Mouse (Mus musculus): ENCODE data around the gene Pnpla7.
"Not testable (repeated sequence)": the region's sequence is repeated elsewhere in the genome, so short reads cannot be mapped to it uniquely, and the experiment has no call there.

Pnpla7 gene

DNA sequence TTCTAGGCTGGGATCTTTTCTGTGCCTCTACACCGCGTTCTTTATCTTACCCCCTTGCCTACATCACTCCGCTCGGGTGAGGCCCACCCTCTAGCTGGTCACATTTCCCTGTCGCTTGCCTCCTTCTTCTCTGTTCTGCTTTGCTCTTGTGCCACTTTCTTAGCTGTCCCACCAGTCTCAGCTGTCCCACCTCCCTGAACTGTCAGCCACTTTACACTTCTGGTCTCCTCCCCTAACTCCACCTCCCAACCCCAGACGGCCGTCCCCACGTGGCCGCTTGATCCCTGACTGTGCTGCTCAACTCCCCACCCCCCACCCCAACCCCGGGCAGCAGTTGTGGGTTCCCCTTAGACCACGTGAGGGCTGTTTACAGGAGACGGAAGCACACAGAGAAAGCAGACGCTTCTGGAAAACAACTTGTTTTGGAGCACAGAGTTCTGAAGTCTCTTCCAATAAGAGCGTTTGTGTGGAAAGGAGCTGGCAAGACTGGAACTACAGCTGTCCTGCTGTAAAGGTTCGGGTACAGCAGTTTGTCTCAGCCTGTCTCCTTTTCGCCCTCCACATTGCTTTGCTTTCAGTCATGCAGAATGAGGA is at the start of gene Pnpla7:
TSS of gene Pnpla7 (plus strand) at position 330 of the 594 bp plus-strand sequence.
- peak; percentile 65 for DNase-seq (ENCODE audit: low spot score in 2 of 2)

DNA sequence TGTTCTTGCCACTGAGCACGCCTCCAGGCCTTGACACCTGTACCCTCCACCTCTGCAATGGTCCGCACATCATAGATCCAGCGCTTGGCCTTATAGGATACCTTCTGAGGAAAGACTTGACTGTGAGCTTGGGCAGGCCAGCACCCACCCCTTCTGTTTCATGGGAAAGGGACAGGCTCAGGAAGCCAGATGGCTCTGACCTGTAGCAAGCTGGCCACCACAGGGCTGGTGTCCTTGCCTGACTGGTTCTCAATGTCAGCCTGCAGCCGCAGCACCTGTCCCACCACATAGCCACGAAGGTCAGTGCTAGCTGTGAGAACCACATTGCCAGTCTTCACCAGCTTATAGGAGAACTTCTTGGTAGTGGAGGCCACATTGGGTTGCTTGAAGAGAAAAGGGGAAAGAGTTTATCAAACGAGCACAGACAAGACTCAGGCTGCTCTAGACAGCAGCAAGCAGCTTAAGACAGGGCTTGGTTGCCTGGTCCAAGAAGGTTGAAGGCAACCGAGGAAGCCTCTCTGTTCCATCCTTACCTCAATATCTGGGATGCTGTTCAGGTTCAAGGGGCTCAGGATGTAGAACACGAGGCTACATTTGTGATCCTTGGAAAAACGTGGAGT is 49.4 kb upstream of the Pnpla7 start:
- DNase-seq (ENCODE audit: low spot score in 2 of 2) = no peak

DNA sequence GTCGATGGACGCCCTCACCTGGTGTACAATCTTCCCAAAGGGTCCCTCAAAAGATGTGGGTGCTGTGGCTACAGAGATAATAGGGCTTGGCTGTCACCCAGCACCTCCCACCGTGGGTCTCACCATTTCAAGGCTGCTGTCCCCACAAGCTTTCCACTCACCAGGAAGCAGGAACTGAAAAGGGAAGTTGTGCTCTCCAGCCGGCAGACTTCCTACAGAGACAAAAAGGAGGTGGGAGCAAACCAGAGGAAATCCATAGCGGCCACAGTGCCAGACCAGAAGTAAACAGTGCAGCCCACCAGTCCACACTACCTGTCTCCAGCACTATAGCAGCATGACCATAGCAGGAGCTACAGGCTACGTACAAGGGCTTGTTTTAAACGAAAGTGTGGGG is 48.9 kb upstream of the Pnpla7 start:
- no peak for DNase-seq (ENCODE audit: low spot score in 2 of 2)

DNA sequence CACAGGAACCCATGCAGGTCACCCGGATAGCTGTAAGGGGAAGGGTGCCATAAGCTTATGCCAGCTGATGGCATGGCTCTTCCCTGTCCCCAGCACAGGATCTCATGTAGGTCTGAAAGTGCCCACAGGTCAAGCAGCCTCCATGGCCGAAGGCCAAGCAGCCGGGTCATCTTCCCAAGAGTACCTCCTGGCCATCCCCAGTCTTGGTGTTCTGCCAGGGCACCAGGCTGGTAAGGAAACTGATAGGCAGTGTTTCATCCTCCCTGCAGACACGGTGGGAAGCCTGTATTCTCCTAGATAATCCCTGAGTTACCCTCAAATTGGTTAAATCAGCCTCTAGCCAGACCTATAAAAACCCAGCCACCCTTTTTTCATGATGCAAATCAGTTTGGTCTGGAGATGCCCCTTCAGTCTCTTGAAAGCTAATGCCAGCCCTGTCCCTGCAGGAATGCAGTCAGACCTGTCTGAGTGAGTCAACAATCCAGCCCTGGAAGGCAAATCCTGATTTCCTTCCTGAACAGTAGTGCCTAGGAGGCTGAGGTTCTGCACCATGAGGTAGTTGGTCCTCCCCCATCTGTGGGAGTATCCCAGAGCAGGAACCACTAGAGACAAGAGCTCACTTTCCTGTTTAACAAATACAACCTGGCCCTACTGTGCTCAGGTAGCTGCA is 47.9 kb upstream of the Pnpla7 start:
- DNase-seq (ENCODE audit: low spot score in 2 of 2) = no peak

DNA sequence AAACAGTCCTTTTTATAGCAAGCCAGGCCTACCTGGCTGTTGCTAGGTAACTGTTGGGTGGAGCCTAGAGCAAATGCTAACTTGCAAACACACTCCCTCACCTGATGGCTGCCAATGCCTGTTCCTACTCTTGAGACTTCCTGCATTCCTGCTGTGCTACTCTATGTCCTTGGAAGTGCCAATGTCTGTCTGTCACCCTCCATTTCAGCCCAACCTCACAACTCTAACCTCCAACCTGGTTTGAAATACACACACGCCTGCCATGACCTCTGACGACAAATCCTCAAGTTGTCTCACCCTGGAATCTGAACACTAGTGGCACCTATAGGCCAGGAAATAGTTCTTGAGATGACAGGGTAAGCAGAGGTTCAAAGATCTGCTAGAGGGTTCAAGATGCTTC is 46.7 kb upstream of the Pnpla7 start:
- no peak for DNase-seq (ENCODE audit: low spot score in 2 of 2)

DNA sequence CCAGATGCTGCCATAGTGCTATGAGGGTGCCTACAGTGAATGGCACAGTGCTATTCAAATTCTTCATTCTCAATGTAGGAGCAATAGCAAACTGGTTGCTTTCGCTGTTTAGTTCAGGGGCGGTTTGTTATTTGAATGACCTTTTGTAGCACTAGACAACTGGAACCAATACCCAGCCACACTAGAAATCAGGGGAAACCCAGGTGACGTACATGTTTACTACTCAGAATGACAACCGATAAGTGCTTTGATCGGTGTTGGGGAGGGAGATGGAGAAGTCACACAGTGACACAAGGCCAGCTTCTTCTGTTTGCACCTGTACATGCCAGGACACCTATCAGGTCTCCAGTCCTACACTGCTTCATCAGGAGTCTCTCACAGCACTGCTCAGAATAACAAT is 46.2 kb upstream of the Pnpla7 start:
- no peak for DNase-seq (ENCODE audit: low spot score in 2 of 2)

DNA sequence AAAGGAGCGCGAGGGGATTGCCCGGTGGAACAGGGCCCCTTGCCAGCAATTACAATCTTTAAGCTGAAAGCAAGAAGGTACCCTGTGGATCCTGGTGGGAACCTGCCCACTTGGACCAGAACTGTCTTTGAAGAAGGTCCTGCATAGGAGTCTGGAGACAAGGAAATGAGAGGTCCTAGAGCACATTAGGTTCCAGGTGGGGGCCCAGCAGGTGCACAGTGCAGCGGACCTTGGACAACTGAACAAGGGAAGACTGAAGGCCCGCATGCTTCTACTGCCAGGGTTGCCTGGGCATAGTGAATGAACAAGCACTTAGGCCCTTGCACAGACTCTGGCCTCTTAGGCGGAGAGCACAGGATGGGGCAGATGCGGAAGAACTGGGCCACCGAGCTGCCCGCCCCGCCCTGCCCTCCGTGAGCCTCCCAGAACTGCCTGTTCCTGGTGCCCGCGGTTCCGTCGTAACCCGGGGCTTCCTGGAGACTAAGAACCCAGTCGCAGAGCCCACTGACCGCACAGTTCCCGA is 41.3 kb upstream of the Pnpla7 start:
- DNase-seq (ENCODE audit: low spot score in 2 of 2) = peak in 1 of 2 experiments; percentile 16

DNA sequence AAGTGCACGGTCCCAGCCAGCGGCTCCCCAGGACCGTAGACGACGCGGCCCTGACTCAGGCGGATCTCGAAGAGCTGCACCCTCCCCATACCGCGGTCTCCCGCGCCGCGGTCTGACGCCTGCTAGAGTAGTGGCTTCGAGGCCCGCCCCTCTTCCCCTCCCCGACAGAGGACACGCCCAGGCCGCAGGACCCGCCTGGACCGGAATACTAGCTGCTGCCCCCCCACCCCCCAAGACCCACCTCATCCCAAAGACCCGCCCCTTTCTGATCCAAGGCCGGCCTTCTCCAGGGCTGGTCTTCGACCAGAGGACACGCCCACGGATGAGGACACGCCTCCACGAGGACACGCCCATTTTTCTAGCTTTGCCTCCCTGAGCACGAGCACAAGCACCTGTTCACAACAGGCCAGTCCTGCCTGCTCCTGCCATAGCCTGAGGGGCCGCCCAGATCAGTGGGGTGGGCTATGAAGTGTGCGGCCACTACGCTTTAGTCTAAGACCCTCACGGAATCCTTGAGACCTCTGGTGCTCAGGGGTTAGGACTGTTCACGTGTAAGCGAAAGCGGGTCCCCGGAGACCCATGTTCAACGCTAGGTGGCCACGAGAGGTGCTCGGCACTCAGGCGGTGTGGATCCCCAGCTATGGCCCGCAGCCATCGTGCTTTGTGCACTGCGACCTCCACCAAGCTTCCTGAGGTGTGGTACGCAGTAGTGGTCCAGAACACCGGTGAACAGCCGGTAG is 40.6 kb upstream of the Pnpla7 start, which contains the start of gene Arrdc1:
TSS of gene Arrdc1 (minus strand) at position 196 of the 740 bp plus-strand sequence.
- DNase-seq (ENCODE audit: low spot score in 2 of 2) = peak; percentile 71 to 84

DNA sequence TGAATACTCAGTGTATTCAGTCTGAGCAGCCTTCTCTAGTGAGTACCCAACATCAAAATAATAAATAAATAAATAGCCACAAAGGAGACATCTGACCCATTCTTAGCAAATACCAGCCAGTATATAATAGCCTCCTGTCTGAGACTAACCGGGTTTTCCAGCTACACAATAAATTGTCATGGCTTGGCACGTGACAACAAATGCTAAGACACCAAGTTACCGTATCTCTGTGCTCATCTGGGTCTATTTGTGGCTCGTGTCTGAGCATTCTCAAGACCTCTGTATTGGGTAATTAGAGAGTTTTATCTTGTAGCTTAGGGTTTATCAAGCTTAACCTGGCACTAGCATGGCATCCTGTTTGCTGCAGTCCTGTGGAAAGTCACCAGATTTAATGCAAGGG is 33.7 kb upstream of the Pnpla7 start:
- no peak for DNase-seq (ENCODE audit: low spot score in 2 of 2)

DNA sequence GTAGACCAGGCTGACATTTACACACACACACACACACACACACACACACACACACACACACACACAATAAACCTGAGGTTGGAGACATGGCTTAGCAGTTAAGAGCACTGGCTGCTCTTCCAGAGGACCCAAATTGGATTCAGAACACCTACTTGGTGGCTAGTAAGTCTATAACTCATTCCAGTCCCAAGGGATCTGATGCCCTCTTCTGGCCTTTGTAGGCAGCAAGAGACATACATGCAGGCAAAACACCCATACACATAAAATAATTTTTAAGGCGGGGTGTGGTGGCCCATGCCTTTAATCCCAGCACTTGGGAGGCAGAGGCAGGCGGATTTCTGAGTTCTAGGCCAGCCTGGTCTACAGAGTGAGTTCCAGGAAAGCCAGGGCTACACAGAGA is 31.5 kb upstream of the Pnpla7 start:
- not testable (repeated sequence) for DNase-seq (ENCODE audit: low spot score in 2 of 2)

DNA sequence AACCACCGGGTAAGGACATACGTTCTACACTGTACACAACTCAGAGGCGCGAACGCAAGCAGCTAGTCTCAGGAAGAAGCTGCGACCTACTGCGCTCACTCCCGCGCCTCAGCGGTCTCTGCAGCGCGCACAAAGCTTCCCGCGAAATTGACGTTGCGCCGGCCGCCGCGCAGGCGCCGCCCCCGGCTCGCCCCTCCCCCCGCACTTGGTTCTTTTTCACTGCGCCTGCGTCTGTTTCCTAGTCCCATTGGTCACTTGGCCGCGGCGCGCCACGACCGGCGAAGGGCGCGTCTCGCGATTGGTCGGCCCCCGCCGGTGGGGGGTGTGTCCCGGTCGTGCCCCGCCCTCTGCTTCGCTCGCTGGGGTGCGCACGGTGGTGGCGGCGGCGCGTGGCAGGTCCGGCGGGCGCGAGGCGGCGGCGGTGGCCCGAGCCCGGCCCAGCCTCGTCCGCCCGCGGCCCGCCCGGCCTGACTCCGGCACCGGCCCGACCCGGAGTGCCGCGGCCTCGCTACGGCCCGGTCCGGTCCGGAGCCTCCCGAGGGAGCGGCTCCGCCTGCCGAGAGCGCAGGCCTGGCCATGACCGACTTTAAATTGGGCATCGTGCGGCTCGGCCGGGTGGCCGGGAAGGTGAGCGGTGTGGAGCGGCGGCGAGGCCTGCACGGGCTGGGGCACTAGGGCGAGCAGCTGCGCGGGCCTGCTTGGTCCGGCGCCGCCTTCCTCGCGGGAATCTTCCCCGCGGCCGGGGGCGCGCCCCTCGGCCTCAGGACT is 26.2 kb upstream of the Pnpla7 start, which contains the start of gene Zmynd19:
TSS of gene Zmynd19 (plus strand) at position 372 of the 768 bp plus-strand sequence.
- DNase-seq (ENCODE audit: low spot score in 2 of 2) = peak; percentile 89 to 97

DNA sequence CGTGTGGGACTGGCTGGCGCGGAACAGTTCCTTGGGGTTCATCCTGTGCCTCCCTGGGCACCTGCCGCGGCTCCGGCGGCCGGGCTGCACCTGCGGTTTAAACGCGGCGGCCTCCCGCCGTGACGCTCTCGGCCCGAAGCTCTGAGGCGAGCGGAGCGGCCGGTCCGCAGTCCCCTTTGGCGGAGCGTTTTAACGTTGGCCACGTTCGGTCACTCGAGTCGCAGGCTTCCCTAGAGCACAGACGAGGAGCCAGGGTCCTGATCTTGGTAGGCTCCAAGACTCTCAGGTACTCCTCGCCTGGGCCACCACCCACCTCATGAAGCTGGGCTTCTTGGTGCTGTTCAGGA is 25.7 kb upstream of the Pnpla7 start:
- no peak for DNase-seq (ENCODE audit: low spot score in 2 of 2)

DNA sequence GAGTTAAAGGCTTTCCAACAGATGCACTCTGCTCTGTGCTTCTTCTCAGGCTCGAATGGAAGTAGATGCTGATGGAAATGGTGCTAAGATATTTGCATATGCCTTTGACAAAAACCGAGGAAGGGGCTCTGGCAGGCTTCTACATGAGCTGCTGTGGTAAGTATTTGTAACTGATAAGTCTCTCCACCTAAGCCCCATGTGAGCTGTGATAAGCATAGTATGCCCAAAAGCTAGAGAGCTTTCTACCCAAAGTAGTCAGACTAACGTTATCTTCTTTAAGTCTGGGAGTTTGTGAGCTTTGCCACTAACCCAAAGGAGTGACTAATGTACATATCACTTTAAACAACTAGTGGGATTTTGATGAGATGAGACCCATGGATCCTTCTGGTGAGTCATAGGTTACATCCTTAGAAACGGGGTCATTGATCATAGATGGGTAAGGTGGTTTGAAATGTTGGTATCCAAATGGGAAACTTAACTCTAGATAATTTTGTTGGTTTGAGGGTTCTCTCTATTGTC is 23.2 kb upstream of the Pnpla7 start:
- no peak for DNase-seq (ENCODE audit: low spot score in 2 of 2)

DNA sequence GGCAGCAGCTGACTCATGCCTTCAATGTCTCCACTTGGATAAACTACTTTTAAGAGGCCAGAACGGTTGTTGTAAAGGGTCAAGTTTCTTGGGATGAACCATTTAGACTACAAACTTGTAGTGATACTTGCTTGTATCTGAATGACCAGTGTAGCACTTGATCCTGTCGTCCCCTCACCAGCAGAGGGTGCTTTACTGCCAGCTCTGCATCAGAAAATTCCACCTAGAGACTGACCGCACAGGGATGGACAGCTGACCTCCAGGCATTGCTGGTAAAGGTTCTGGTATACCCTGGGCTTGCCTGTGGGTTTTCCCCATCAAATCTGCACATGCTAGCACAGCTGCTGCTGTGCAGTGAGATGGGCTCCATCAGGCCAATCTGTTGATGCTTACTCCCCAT is 14.9 kb upstream of the Pnpla7 start:
- DNase-seq (ENCODE audit: low spot score in 2 of 2) = peak in 1 of 2 experiments; percentile 26

DNA sequence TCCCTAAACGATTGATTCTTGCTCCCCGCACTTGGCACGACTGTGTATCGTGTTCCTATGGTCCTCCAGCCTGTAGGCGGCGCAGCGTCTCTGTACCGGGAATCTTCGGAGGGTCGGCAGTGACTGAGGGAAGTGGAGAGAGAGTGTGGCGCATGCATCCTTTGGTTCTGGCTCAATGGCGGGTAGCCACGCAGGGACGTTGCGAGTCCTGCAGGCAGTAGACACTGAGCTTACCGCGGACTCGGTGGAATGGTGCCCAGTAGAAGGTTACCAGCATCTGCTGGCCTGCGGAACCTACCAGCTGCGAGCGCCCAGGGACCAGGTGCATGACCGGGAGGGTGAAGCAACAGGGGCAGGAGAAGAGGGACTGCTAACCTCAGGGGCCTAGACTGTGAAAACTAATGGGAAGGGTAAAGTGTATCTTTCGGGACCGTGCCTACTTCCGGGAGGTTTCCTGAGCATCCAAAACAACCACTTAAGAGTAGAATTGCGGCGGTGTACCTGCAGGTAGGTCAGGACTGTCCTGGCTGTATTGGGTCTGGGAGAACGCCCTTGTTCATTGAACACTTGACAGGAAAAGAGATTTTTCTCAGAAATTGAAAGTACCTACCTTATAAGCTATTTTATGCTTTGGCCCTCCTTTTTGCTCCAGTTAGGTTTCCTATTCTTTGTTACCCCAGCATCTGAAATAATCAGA is 13.4 kb upstream of the Pnpla7 start, which contains the start of gene Dph7:
TSS of gene Dph7 (plus strand) at position 97 of the 697 bp plus-strand sequence.
- DNase-seq (ENCODE audit: low spot score in 2 of 2) = peak; percentile 65 to 91

DNA sequence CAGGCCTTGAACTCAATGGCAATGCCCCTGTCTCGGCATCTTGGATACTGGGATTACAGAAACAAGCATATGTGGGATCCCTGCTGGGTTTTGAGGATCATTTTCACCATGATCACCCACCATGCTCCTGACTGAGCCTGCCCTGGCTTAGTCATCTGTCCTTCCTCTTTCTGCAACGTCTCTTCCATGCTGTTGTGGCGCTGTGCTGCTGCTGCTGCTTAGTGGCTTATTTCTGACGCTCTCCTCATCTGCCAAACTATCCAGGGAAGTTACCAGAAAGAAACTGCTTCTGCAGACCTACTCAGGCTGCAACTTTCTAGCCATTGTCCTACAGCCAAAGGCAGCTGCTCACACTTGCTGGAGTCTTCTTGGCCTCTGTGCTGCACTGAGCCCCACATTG is 5.4 kb upstream of the Pnpla7 start:
- DNase-seq (ENCODE audit: low spot score in 2 of 2) = no peak

DNA sequence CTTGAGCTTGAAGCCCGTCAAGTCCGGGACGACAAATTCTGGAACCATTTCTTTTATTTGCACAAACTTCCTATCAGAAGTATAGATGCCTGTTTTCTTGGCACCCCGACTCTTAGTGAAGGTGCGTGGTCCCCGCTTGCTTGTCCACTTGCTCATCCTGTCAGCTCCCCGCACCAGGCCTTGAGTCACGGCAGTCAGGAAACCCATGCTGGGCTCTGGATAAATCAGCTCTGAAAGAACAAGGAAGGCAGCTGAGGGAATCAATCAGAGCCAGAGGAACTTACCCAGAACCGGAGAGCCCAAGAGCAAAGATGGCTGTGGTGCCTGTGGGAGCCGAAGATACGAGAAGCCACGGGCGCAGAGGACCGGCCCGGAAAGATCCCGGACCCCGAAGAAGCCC is 1.4 kb upstream of the Pnpla7 start:
- DNase-seq (ENCODE audit: low spot score in 2 of 2) = peak in 1 of 2 experiments; percentile 31

DNA sequence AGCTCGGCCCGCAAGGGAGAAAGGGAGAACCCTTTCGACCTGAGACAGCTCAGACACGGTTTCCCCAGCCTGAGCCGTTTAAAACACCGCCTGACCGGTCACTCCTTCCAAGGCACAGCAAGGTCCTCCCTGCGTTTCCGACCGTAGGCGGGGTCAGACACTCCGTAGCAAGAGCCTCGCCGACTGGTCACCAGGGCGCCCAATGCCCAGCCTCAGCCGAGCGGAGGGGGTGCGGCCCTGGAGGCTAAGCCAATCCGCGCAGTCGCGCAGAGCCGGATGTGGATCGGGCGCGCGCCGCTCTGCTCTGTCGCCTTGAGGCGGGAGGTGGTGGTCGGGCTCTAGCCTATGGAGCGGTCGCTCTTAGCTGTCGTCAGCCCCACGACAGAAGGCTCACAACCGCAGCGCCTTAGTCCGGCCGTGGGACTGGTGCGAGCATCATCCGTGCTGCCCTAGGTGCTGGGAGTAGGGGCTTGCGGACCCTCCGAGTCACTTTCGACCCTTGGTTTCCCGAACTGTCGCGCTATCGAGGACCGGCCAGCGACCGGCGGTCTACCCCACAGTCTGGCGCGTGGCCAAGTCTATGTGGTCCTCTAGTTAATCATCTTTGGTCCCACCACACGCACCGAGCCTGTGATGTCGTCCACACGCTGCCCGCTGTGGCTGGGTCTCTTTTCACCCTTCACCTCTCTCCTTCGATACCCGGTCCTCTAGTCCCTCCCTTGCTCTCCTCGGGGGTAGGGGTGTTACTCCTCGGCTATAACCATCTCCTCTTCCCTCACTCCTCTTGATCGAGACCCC is 728 bp upstream of the Pnpla7 start, which contains the start of gene Mrpl41:
TSS of gene Mrpl41 (minus strand) at position 193 of the 798 bp plus-strand sequence.
- peak; percentile 95 to 97 for DNase-seq (ENCODE audit: low spot score in 2 of 2)

DNA sequence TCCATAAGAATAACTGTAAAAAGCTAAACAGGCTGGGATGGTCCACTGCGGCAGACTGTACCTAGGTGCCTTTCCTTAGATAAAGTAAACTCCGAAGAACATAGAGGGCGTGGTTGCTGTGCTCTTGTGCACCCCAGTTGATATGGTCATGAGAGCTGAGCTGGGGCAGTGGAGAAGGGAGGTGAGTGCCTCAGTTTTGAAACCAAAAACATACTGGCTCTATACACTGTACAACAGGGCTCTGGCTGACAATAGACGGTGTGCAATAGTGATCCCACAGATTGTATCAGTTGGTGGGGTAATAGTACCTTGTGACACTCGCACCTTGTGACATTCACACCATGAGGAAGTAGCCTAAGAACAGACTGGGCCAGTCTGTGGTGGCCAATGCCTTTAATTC is 1.1 kb downstream of the Pnpla7 start:
- no peak for DNase-seq (ENCODE audit: low spot score in 2 of 2)

DNA sequence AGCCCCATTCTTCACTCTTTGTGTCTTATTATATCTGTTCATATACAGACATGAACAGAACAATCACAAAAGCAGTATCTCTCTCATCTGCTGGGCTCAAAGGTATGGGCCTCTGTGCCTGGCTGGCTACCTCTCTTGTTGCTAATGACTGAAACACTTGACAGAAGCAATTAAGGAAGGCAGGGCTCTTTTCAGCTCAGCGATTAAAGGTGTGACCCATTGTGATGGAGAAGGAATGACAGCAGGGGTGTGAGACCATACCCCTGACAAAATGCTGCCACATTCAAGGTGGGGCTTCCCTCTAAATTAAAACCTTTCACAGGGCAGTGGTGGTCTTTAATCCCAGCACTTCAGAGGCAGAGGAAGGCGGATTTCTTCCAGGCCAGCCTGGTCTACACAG is 11.9 kb downstream of the Pnpla7 start:
- DNase-seq (ENCODE audit: low spot score in 2 of 2) = no peak
